Mouse (Mus musculus) layer of hippocampus, adult 11-12 months (tissue): Measurements from ENCODE around the gene Pde4b.

Source experiments
- DNase-seq: peaks from one replicate; pipeline ENCODE4 v3.0.0; 2022; ENCODE audit warnings: low spot score

Pde4b gene

GRCm38 (mm10) chr4:102177258-102177657 lies 89.9 kb downstream of the Pde4b start:
- DNase-seq: no peak

DNA sequence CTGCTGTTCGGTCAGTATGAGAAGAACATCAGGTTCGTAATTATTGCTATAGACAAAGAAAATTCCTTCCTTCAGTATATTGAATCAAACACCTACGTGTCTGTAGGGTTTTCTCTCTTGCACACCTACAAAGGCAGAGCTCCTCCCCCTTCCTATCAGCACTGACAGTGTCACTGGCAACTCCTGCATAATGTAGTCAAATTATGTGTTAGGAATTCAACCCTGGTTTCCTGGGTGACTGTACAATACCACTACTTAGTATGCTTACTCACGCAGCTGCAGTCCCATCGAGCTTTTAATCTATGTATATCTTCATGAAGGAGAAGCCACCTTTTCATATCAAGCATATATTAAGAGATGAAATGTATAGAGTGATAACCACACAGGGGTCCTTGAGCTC lies 99.5 kb downstream of the Pde4b start:
- DNase-seq: no peak

DNA sequence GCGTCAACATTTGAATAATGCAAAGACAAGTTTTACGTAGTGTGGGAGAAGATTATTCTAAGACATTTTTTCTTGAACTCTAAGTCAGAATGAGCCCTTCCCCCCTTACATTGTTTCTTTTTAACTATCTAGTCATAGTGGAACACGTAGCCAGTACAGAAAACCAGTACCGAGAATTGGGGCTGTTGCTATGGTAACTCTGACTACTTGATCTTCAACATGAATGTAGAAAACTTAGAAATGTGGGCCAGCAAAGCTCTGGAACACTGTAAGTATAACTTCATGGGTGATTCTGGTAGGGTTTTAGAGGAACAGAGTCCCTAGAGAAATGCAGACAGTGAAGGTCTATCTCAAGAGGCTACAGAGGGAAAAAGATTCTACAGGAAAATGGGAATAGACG lies 110.4 kb downstream of the Pde4b start:
- DNase-seq: peak; percentile 8

DNA sequence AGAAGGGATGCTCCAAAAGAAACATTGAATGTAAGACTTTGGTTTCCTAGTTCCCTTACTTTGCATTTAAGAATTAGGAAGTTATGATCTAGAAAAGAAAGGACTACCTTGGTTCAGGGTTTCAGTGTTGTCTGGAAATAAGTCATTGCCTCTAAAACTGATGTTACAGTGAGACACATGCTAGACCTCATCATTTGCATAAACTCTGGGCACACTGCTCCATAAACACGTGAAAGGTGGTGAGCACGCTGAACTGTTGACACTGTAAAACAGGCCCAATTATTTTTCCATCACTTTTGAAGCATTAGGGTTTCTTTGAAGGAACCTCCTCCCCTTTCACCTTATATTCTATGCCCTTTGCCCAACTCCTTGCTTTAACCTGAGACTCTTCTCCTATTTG lies 122.4 kb downstream of the Pde4b start:
- DNase-seq: no peak

DNA sequence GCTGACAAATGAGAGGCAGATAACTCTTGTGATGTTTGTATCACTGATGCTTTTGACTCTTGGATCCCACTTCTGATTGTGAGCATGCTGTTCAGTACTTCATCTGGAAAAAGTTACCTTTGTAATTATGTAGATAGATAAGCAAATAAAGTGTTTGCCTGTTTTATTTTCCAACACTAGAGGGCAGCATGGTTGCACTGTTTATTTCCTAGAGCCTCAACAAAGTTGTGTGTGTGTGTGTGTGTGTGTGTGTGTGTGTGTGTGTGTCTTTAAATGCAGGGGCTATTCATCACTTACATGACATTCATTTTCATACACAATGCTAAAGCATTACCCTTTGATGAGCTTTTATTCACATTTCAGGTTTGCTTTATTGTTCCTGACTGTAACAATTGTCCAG lies 139.4 kb downstream of the Pde4b start:
- peak; percentile 53 for DNase-seq

- DNase-seq: peak; percentile 67
Measured at GRCm38 (mm10) chr4:102228953-102229586, 141.7 kb downstream of the Pde4b start.

- DNase-seq: no peak
Measured at GRCm38 (mm10) chr4:102230898-102231297, 143.6 kb downstream of the Pde4b start.

DNA sequence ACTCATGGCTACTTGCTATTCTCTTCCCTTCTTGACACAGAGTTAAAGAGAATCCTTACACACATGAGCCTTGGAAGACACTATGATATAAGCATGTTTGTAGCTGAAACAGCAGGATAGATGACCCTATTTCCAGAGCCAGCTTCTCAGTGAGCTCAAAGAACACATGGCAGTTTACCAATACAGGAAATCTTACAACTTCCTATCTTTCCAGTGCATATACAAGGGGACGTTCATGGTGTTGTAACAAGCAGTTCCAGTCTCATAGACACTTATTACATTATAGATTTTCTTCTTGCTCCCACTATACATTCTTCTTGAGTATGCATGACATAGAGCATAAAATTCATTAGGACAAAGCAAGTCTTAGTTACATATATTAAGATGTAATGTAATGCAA lies 146.3 kb downstream of the Pde4b start:
- no peak for DNase-seq

DNA sequence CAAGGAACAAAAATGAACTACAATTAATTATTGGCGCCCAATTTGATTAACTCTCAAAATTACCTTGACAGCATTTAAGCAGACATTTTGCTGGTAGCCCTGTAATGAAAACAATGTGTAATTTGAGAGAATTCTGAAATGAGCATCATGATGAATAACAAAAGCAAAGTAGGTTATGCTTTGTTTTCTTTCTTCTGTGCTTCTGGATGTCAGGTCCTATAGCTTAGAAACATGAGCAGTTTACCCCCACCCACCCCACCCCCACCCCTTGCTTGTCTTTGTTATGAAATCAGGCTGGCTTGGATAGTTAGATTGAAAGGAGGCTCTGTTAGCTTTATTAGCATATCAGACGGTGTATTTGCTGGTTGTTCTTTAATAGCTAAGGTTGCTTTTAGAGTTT lies 147.8 kb downstream of the Pde4b start:
- DNase-seq: no peak

- no peak for DNase-seq
Measured at GRCm38 (mm10) chr4:102239102-102239501, 151.8 kb downstream of the Pde4b start.

DNA sequence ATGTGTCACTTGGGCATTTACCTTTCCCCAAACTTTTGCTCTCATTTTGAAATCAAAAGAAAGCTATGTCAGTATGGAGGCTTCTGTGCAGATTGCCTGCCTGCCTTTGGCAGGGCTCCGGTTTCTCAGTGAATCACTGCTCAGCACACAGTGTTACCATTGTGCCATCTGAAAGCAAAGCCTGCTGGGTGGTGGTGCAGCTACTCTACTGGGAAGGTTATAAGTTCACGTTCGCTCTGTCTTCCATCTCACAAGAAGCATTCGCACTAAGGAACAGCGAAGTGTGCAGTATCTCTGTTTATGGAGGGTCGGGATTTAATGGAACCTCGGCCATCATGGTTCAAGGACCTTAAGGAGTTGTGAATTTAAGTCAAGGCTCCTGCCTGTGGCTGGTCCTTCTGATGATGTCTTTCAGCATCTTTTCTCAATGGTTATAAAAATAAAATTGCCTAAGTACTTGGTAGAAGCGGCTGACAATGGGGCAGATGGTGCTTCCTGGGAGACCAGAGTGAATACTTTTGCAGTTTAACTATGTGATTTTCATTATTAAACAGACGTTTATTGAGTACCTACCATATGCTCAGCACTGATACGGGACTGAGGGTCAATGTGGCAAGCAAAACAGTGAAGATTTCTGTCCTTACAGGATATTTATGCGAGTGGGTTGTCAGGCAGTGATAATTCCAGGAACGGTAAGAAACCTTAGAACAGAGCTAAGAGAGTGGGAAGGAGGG lies 152.5 kb downstream of the Pde4b start:
- peak; percentile 76 for DNase-seq

GRCm38 (mm10) chr4:102240754-102241427 lies 153.5 kb downstream of the Pde4b start:
- no peak for DNase-seq

- DNase-seq: no peak
Measured at GRCm38 (mm10) chr4:102253994-102254393, 166.7 kb downstream of the Pde4b start.

DNA sequence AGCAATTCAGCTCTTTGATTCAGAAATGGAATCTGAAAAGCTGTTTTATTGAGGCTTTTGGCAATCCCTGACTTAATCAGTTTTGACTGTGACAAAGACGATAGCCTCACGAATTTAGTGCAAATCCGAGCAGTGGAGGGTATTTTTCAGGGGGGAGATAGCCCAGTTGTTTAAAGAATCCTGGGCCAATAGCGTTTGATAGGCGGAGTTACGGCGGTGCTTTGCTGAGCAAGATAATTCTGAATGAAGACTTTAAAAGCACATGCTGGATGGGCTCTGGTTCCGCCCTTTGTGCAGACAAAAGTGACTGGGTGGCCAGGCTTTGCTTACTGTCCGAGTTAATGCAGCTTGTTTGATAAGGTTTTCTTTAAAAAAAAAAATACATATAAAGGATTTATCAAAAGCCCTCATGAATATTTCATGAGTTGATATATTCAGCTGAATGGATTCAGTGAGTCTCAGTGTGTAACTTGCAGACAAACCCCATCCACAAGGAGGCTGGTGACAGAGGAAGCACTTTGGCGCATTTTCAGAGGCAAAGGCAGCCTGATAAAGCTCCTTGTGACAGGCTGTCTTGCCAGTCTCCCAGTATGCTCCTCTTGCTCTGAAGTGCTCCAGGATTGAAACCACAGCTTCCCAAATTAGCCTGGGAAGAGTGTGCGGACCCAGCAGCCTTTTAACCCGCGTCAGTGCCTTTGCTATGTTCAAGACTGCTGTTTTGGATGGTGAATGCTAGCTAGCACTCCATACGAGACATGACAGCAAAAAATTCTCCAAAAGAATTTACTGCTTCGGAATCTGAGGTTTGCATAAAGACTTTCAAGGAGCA lies 167.3 kb downstream of the Pde4b start:
- DNase-seq: peak; percentile 58

- no peak for DNase-seq
Measured at GRCm38 (mm10) chr4:102255295-102255670, 167.9 kb downstream of the Pde4b start.

GRCm38 (mm10) chr4:102256170-102256960 lies 169.0 kb downstream of the Pde4b start:
- no peak for DNase-seq

DNA sequence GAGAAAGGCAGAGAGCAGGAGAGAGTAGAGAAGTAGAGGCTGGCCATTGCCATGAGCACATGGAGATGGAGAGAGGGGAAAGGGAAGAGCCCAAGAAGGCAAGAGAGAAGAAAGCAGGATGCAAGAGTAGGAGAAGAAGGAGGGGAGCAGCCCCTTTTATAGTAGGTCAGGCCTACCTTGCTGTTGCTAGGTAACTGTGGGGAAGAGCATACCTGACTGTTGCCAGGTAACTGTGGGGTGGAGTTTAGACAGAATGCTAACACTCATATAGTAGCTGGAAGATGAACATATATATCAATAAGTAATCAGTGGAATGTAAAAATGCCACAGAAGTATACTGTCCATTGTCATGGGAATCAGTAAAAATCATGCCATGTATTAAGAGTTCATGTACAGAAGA lies 172.9 kb downstream of the Pde4b start:
- no peak for DNase-seq

DNA sequence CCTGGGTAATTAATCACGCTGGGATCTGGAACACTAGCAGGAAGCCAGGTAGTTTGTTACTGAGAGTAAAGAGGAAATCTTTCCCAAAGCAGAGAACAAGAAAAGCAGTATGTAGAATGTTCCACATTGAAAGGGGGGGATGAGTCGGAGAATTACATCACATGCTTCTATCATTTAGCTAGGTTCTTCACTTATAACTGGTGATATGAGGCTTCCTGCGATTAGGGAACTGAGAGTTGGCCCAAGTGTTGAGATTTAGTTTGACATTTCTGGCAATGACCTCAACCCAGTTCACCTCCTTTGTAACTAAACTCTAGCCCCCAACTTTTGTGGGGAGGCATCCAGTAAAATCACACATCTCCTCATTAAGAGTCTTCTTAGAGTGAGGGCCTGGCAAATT lies 185.0 kb downstream of the Pde4b start:
- no peak for DNase-seq

DNA sequence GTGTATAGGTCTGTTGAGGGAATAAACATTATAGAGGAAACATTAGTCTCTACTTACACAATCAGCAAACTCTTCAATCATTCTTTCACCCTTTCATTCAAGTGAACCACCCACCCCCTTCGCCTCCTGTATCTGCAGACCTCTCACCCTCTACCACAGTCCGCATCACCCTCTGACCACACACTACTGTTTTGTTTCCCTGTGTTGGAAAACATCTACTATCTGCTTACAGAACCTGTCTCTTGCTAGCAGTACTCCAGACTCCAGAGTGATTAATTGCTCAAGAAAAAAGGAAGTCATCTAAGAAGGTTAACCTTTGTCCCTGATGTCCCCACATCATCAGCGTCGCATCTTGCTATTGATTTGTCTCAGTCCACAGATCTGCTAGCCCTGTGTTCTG lies 185.4 kb downstream of the Pde4b start:
- no peak for DNase-seq

DNA sequence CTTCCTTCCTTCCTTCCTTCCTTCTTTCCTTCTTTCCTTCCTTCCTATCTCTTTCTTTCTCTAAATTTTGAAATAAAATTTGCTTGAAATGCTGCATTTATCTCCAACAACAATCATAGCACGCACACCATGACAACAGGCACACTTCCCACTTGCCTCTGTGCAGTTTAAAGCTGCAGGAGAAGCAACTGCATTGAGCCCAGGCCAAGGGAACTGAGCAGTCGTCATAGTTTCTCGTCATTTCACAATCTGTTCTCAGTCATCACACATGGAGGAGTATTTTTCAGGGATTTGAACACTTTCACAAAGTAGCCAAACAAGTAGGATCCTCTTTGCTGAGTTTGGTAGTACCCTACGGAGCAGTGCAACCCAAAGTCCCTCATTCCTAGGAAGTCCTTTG lies 188.4 kb downstream of the Pde4b start:
- DNase-seq: peak; percentile 60

DNA sequence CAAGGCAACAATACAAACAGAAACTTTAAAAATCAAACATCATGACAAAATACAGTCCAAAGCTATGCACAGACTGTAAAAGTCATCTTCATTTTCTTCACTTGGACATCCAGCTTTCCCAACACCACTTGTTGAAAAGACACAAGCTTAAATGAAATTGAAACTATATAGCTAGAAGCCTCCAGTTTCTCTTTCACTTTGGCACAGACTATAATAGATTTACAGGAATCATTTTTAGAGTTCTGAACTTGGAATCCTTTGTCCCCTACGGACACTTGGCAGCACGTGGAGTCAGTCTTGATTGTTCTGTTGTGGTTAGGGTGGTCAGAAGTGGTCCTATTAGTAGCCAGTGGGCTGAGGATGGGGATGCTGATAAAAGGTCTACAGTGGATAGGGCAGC lies 191.6 kb downstream of the Pde4b start:
- no peak for DNase-seq

DNA sequence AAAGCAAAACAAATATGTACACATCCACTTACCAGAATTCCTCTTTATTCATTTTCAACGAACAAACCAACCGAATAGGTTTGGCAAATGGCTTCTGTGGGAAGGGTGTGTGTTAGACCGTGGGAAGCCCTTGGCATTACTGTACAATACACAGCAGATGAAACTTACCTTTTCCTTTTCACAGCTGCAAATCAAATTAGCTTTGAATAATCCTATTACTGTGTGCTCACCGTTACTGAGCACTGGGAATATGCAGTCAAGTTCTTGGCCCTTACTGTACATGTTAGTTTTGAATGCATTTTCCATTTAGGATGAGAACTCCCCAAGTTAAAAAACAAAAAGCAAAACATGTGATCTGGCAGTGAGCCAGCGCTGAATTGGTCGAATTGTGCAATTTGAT lies 199.8 kb downstream of the Pde4b start:
- no peak for DNase-seq
